Mouse (Mus musculus) gastrocnemius, adult 8-10 months (tissue): ENCODE measurements at regions not wholly inside any gene's neighbourhood (a gene's known extent, or its start where the extent isn't known, plus 50 kb on each side); places are given as distances from the start of the nearest gene placed in this dataset.

Experiments
- DNase-seq, 2 experiments: peaks; one replicate each; pipeline ENCODE4 v3.0.0; 2022; ENCODE audit warnings: low spot score in 2 of 2

DNA sequence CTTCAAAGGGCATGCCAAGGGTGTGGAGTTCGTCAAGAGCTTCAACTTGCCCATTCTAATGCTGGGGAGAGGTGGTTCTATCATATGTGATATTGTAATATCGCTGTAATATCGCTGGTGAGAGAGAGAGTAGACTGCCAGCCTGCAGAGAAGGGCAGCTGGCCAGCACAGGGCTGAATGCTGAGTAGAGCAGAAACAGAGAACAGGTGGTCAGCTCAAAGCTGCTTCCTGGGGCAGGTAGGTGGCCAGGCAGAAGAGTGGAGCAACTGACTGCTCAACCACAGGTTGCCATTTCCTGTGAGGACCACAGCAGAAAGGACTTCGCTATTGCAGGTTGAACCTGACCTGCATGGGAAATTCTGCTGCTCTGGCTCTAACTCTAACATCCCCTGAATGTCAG is 108.5 kb upstream of the Hs6st1 start:
- no peak for DNase-seq

DNA sequence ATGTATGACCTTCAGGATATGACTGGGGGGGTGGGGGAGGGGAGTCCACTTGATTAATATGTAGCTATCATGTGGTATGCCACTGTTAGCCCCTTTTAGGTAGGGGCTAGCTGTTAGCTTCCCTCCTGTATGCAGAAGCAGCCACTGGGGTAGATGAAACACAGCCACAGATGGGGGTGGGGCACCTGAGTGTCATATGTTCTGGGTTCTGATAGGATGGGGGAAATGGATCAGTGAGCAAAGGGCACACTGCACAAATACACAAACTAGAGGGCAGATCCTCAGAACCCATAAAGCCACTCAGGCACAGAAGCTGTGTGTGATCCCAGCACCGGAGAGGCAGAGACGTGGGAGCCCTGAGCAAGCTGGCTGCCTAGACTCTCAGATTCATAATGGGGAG is 107.4 kb upstream of the Hs6st1 start:
- no peak for DNase-seq

DNA sequence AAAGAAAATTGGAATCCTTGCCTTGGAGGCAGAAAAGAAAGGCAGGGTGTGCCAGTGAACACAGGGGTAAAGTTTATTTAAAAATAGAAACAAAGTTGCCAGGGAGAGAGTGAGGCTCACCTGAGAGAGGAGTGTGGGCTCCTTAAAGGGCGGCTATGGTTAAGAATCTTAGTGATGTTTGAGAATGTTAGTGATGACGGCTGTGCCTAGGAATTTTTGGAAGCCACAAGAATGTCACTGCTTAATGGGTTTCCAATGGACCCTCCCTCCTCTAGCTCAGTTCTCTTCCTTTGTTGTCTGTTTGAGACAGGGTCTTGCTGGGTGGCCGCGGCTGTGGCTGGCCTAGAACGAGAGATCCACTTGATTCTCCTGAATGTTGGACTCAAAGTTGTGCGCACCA is 106.3 kb upstream of the Hs6st1 start:
- no peak for DNase-seq

DNA sequence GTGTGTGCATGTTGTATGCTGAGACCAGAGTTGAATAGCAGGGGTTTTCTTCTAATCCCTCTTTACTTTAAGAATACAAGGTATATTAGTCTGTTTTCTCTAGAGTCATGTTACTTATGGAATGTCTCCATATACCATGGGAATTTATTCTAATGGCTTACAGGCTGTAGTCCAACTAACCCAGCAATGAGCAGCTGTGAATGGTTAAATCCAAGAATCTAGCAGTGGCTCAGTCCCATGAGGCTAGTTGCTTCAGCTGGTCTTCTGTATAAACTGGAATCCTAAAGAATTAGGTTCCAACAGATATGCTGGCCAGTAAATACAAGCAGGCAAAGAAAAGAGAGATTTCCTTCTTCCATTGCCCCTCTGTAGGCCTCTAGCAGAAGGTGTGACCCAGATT is 99.7 kb upstream of the Hs6st1 start:
- DNase-seq = no peak

DNA sequence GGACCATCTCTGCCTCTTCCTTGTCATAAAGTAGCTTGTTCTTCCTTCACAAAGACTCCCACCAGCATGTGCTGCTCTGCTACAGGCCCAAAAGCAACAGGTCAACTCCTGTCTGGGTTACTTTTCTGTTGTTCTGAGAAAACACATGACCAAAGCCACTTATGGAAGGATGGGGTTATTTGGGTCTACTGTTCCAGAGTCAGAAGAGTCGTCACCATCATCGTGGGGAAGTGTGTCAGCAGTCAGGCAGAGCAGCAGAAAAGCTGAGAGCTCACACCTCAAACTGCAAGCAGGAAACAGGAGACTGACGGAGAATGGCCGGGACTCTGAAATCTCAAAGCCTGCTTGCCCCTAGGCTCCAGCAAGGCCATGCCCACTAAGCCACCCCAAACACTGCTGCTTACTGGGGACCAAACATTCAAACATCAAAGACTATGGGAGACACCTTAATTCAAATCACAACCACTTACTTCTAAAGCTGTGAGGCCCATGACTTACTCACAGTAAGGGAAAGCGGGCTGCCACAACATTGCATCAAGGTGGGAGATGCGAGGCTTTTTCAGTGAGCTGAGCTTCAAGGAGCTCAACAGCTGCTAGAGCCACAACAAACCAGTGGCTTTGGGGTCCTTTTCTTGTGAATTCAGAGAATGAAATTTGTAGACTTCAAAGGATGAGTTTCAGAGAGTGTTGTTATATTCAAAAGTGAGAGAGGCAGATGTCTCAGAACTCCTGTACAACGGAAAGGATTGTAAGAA is 96.6 kb upstream of the Hs6st1 start:
- DNase-seq = no peak

DNA sequence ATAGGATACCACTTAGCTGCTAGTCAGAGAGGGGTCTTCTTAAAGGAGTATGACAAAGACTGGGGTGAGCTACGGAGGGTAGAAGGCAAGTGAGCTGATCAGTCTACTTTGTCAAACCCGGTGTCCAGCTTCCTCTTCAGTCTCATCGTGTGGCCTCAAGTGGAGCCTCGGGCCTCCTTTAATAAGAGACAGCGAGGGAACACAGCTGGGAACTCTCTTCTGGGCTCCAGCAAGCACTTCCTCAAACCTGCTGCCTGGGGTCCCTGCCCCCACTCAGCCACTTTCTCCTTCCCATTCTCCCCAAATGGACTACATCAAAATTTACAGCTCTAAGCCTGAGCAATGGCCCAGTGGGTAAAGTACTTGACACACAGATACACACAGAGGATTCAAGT is 96.0 kb upstream of the Hs6st1 start:
- no peak for DNase-seq

DNA sequence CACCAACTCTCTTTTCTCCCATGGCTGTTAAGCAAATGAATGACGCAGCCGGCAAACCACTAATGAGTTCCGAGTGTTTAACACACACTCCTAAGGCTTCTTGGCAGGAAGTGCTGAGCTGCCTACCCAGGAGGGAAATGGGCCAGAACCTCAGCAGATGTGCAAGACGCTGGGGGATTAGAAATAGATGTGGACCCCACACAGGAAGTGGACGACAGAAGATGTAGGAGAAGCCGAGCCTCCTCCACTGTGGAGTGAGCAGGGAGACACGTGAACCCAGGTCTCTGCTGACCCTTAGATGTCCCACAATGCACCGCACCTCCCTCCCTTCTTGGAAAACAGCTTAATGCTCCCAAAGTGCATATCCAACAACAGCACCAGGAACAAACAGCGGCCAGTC is 94.8 kb upstream of the Hs6st1 start:
- DNase-seq = peak; percentile 37 to 45

DNA sequence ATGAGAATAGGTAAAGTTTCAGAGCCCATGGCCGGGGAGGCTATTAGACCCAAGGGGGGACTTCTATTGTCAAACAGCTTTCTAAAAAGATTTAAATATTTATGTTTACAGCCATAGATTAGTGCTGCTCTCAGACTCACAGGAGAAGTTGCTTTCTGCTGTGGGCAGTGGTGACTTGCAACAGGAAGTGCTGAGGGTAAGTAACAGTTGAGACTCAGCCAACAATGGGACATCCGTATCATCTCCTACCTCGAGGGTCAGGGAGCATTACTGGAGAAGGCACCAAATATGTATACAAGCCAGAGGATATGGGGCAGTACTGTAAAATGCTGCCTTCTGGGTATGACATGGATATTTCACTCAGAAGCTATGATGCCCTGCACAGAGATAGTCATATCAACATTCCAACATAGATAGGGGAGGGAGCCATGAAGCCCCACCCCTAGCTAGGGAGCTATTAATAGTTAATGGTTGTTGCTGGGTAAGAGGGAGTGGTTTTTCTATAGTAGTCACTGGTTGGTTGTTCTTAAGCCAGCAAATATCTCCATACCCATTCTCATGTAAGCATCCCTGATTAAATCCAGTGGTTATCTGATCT is 92.5 kb upstream of the Hs6st1 start:
- DNase-seq = no peak

DNA sequence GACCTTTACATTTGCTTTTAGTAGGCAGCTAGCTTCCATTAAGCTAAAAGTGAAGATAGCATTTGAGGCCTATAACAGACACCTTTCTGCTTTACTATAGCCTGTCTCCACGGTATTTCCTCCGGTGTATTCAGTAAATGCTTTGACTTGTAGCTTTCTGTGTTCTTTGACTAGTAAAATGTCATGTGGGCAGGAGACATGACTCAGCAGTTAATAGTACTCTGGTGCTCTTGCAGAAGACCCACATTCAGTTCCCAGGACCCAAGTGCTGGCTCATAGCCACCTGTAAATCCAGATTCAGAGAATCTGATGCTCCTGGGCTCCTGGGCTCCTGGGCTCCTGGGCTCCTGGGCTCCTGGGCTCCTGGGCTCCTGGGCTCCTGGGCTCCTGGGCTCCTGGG is 91.7 kb upstream of the Hs6st1 start:
- no peak for DNase-seq

DNA sequence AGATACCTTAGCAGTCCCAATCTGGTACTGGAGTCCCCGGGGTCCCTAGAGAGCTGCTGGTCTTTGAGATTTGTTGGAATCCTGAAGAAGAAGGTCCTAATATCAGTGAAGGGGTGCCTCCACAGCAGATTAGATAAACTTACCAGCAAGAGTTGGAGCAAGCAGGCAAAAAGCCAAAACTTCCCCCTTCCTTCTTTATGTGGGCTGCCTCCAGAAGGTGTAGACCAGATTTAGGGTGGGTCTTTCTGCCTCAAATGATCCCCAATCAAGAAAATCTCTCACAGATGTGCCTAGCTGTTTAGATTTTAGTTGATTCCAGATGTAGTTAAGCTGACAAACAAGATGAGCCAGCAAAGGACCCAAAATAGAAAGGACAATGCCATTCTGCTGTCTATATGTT is 90.1 kb upstream of the Hs6st1 start:
- DNase-seq = no peak

DNA sequence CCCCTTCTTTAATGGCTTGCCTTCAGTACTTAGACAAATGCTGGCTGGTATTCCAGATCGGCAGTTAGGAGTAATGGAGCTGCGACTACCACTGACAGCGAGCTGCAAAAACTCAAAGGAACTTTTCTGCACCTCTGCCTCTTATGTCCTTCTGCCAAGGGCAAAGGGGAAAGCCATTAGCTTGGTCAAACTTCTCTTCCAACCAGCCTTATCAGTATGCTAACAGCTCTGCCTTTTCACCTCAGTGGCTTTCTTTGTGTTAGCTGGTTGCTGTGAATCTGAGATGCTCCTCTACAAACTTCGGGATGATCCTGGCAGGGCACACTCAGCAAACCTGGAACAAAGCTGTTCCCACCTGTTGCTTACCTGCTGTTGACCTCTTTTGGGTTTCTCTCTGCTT is 89.4 kb upstream of the Hs6st1 start:
- no peak for DNase-seq

DNA sequence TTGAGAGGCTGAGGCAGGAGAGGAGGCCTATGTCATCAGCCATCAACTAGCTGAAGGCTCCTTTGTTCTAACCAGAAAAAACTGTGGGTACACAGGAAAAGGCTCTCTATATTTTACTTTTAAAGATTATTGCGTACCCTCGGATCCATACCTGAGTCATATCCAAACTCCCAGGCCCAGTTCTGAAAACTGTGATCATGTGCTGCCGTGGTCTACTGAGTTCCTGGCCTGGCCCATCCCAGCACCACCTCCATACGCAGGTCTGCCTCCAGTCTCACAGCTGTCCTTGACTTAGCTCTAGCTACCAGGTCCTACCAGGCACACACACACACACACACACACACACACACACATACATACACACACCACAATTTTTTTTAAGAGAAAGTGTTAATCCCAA is 87.0 kb upstream of the Hs6st1 start:
- no peak for DNase-seq

DNA sequence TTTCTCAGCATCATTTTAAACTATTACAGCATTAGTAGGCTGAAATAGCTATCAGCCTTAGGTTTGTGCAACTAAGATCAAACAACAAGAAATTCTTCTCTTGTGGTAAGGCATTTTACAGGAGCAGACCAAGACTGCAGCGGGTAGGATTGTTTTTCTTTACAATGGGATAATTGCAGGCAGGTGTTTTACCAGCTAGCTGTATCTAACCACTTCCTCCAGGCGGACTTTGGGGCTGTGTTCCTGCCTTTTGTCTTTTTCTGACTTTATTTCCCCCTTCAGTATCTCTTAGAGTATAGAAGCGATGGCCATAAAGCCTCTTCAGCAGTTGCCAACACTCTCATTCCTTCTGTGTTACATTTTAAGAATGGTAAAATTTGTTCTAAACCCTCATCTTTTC is 84.8 kb upstream of the Hs6st1 start:
- no peak for DNase-seq

DNA sequence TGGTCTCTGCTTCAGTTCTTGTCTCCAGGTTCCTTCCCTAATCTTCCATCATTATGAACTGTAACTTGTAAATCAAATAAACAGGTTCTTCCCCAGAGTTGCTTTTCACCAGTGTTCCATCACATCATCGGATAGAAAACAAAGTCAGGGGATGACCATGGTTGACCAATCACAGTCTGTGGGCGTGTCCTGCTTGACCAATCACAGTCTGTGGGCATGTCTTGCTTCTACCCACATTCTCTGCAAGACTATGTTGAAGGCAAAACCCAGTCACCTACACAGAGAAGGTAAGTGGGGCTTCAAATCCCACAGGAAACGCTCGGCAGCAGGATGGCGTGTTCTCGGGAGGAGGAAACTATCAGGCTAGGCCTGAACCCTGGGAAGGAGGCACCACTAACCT is 82.9 kb upstream of the Hs6st1 start:
- DNase-seq = no peak

DNA sequence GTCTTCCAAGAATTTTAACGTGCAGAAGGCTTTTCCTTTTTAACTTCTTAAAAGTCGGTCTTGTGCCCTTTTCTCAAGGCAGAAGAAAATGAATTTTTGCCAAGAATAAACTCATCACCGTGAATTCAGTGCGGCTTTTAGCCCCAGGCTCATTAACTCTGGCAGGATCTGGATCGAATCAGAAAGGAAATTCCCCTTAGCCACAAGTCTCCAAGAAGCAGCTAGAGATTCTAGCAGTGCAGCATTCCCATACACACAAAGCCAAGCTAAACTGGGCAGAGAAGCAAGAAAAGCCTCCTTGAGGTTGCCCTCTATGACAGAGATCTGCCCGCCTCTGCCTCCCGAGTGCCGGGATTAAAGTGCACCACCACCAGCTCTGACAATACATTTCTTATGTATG is 81.5 kb upstream of the Hs6st1 start:
- no peak for DNase-seq

DNA sequence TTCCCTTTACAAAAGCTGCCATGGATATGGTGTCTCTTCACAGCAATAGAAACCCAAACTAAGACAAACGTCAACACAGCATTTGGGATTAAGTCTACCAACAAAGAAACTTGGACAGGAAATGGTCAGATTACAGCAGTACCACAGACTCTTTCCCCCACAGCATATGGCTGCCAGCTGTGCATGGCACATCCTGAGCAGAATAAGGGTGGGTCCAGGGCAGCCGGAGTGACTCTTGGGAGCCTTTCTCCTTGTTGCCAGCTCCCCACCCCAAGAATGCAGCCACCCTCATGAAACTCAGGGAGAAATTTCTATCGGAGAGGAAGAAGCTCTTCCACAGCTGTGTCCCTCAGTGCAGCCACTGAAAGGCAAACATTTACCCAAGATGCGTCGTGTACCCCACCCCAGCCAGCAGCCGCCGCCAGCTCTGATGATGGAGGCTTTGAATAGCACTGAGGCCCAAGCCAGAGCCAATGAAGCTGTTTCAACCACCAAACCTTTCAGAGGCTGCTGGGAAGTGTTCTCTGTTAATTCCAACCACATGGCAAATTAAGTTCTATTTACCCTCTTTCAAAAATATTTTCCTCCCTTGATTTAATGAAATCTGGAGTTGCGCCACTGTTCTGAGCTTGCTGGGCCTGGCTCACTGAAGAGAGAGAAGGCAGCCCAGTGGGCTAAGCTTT is 75.8 kb upstream of the Hs6st1 start:
- no peak for DNase-seq

DNA sequence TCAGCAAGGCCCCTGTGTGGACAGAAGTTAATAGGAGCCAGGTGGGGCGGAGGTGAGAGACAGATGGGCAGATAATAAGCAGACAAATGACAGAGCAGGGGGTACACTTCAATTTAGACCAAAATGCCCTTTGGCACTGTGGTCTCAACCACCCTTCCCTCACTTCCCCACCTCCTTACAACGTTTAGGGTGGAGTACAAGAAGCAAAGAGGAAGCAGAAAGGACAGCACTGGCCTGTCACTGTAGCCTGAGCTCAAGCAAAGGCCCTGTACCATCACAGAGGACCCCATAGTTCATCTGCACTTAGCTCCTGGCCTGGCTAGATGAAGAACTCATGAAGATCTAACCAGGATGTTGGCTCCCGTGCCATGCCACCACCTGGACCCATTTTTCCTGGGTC is 75.3 kb upstream of the Hs6st1 start:
- no peak for DNase-seq

DNA sequence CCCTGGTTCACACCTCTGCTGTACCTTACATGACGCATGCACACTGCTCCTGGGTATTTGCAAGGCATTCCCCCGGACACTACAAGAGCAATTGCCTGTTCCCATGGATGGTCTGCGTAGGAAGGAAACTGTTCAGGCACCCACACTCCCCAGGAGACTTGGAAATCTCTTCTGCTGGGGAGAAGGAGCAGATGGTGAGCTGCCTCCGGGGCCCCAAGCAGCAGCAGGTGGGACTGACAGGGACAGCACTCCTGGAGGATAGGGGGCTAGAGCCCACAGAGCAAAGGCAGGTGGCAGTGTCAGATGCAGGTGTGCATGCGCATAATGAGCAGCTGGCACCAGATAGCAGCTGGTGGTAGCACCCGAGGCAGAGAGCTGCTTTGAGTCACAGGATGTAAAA is 72.5 kb upstream of the Hs6st1 start:
- no peak for DNase-seq

DNA sequence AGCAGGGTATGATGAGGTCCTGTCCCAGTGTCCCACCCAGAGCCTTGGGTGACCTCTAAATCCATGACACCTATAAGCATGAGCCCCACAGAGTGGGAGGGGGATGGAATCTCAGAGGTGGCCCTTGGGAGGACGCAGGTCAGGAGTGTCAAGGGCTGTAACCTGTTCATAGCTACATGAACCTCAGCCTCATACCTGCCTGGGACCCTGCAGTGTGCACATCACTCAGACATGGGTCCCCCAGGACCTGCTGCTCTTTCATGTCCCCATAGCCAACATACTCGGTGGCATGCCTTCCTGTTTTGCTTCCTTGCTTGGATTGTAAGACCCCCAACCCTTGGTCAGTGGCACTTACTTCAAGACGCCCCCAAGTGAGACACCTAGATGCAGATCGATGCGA is 66.9 kb upstream of the Hs6st1 start:
- DNase-seq = no peak

DNA sequence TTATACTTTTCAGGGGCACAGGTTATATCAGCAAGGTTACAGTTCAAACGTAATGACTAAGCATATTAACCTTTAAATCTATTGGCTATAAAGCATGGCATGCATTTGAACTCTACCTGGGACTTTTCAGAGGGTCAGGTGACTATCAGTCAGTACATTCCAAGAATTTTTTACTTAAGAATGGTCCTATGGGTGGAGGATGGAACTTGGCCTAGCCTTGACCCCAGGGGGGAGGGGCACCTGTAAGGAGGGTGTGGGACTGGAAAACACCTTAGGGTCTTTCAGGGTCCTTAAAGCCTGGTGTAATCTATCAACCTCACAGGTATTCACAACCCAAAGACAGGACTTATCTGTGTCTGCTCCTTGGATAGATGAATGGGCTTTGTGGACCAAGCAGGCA is 66.4 kb upstream of the Hs6st1 start:
- no peak for DNase-seq

DNA sequence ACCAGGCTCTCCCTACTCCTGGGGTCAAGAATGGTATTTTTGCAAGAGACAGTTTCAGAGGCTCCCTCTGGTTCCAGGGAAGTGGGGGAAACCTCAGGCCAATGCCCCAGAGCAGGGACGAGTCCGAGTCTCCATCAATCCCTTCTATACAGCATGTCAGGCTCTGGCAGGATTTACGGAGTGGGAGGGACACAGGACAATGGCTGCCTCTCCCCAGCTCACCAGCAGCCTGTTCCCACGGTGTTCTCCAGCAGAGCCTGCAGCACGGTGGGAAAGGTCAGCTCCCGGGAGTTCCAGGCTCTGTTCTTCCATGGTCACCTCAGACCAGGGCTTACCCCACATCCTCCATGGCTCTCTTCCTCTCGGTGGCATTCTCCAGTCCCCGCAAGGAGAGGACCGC is 64.6 kb upstream of the Hs6st1 start:
- no peak for DNase-seq

DNA sequence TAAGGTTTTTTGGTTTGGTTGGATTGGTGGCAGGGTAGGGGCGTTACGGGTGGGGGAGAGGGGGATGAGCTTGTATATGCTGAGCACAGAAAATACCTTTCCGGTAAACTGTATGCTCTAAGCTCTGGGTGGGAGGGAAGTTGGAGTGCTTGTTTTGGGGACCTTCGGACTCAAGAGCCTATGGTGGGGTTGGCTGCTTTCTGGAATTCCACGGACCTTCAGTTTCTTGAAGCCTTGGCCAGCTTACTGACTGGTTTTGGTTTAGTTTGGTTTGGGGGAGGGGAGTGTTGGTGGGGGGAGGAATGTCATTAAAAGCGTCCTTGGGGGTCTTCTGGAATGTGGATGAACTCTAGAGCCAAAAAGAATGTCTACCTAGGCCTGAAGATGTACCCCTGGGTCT is 59.6 kb upstream of the Hs6st1 start:
- no peak for DNase-seq

DNA sequence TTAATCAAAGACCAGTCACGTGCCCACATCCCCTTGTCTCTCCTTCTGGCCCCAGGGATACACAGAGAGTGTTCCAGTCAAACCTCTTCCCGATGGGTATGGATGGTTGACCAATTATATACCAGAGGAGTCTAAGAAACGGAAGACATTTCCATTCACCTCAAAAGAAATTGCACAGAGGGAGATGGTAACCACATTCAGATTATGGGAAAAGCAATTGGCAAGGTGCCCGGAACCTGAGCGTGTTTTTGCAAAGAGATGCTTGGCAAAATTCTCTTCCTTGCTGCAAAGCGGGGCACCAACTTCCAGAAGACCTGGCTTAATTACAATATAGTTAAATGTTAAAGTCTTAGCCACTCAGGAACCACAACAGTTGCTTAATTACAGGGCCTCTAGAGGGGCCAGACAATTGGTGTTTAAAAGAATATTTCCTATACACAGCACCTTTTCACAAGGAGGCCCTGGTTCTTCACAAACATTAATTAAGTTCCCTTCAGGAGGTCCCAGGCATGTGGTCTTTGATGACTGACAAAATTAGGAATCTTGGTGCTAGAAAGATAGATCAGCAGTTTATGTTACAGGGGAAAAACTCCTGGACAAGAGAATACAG is 59.1 kb upstream of the Hs6st1 start:
- DNase-seq = no peak
